Mouse (Mus musculus) ZHBTc4 (cell line): ENCODE measurements around the gene 1600002K03Rik.

Experiments used
- DNase-seq: peaks from one replicate; pipeline ENCODE4 v3.0.0-alpha.2; 2011; ENCODE audit warnings: low read depth, low spot score

1600002K03Rik gene

GRCm38 (mm10) chr10:80172527-80173292 is at the start of gene 1600002K03Rik:
Gene 1600002K03Rik, plus strand, starts transcription at chr10:80172944.
- peak; percentile 96 for DNase-seq

- DNase-seq = no peak
Observed at GRCm38 (mm10) chr10:80123932-80124562, 48.7 kb upstream of the 1600002K03Rik start.

GRCm38 (mm10) chr10:80127920-80128319 is 44.8 kb upstream of the 1600002K03Rik start:
- no peak for DNase-seq

GRCm38 (mm10) chr10:80129846-80130245 is 42.9 kb upstream of the 1600002K03Rik start:
- no peak for DNase-seq

- DNase-seq = no peak
Observed at GRCm38 (mm10) chr10:80130403-80131031, 42.2 kb upstream of the 1600002K03Rik start.

- peak; percentile 72 for DNase-seq
Observed at GRCm38 (mm10) chr10:80131316-80131951, 41.3 kb upstream of the 1600002K03Rik start.

GRCm38 (mm10) chr10:80131952-80132350 is 40.8 kb upstream of the 1600002K03Rik start:
- peak; percentile 45 for DNase-seq

GRCm38 (mm10) chr10:80133226-80133849 is 39.4 kb upstream of the 1600002K03Rik start:
- no peak for DNase-seq

GRCm38 (mm10) chr10:80134421-80134820 is 38.3 kb upstream of the 1600002K03Rik start:
- no peak for DNase-seq

- no peak for DNase-seq
Observed at GRCm38 (mm10) chr10:80135161-80135560, 37.6 kb upstream of the 1600002K03Rik start.

GRCm38 (mm10) chr10:80135641-80136040 is 37.1 kb upstream of the 1600002K03Rik start:
- no peak for DNase-seq

- DNase-seq = no peak
Observed at GRCm38 (mm10) chr10:80136179-80136951, 36.4 kb upstream of the 1600002K03Rik start.

GRCm38 (mm10) chr10:80136952-80137625 is 35.7 kb upstream of the 1600002K03Rik start:
- peak; percentile 57 for DNase-seq

- DNase-seq = no peak
Observed at GRCm38 (mm10) chr10:80137626-80138552, 34.9 kb upstream of the 1600002K03Rik start.

- peak; percentile 74 for DNase-seq
Observed at GRCm38 (mm10) chr10:80138553-80139438, 33.9 kb upstream of the 1600002K03Rik start, which contains the start of gene Atp5d. Gene Atp5d, plus strand, starts transcription at chr10:80138632.

- DNase-seq = peak; percentile 75
Observed at GRCm38 (mm10) chr10:80139439-80139775, 33.3 kb upstream of the 1600002K03Rik start.

- no peak for DNase-seq
Observed at GRCm38 (mm10) chr10:80139975-80140665, 32.6 kb upstream of the 1600002K03Rik start.

GRCm38 (mm10) chr10:80140666-80141035 is 32.1 kb upstream of the 1600002K03Rik start, which contains the start of gene Cbarp:
Gene Cbarp, minus strand, starts transcription at chr10:80140835.
- DNase-seq = no peak
